Mouse (Mus musculus) embryonic facial prominence, embryonic 10.5 days (tissue): ENCODE data around the gene Lpp. TPM values are rescaled to one million over a fixed set of nuclear protein-coding genes. Genes with fewer than 3 reads are reported as not detected.
A peak's percentile ranks its signal among the peaks of the same experiment; 100 is the strongest.
"Not testable (repeated sequence)": the region's sequence is repeated elsewhere in the genome, so short reads cannot be mapped to it uniquely, and the experiment has no call there.

ENCODE experiments used
- DNase-seq: peaks from one replicate; pipeline ENCODE4 v3.0.0-alpha.2; 2017; ENCODE audit warnings: low spot score
- H3K27ac ChIP-seq: fragments of 300-500 bp; sonication (generic); replicated peaks from 2 replicates; pipeline ENCODE4 v1.5.1; 2016; ENCODE audit warnings: mild to moderate bottlenecking
- H3K27me3 ChIP-seq: fragments of 300-500 bp; sonication (generic); replicated peaks from 2 replicates; pipeline ENCODE4 v1.6.1; 2016; ENCODE audit warnings: low read depth, mild to moderate bottlenecking; ENCODE audit not compliant: poor library complexity, severe bottlenecking
- H3K36me3 ChIP-seq: fragments of 300-500 bp; sonication (generic); replicated peaks from 2 replicates; pipeline ENCODE4 v1.6.1; 2016; ENCODE audit warnings: mild to moderate bottlenecking, moderate library complexity
- H3K4me1 ChIP-seq: fragments of 300-500 bp; sonication (generic); 2 replicates; pipeline ENCODE4 v1.6.1; 2016
- H3K4me3 ChIP-seq: fragments of 300-500 bp; sonication (generic); 2 replicates; pipeline ENCODE4 v1.5.1; 2016; ENCODE audit warnings: mild to moderate bottlenecking, moderate library complexity
- H3K9me3 ChIP-seq: fragments of 300-500 bp; sonication (generic); 2 replicates; pipeline ENCODE4 v1.6.1; 2016; ENCODE audit warnings: mild to moderate bottlenecking
- WGBS: fragments of 180-500 bp; shearing (Covaris S2); methylation state at CpG from one replicate; pipeline ENCODE4 v1.1.7; 2016; 5-methylcytosine and 5-hydroxymethylcytosine counted together
- microRNA counts: library from miRNA; unstranded; fragments of <30 nt; microRNA quantifications from one replicate; lab custom pipeline; 2017
- microRNA-seq: library from miRNA; unstranded; fragments of <30 nt; microRNA quantifications from one replicate; pipeline ENCODE4, GENCODE M21; 2017
- polyA plus RNA-seq: library from polyadenylated mRNA; unstranded; fragments of >200 nt; fragmentation: Nextera tagmentation; extraction: Ambion mirVana; gene quantifications from 2 replicates; pipeline ENCODE4 v1.2.1, GENCODE M21; 2016

The Lpp gene
- polyA plus RNA-seq, 1 experiment from 2014 or later = 43.5 TPM

GRCm38 (mm10) chr16:25021743-25022359 is 628.5 kb downstream of the Lpp start:
- not testable (repeated sequence) for DNase-seq, H3K4me3 ChIP-seq, H3K27ac ChIP-seq, H3K4me1 ChIP-seq, H3K36me3 ChIP-seq, H3K27me3 ChIP-seq, H3K9me3 ChIP-seq
- WGBS = 77% methylated on average over 2 of the region's 2 CpGs

- no peak for DNase-seq
- H3K4me3 ChIP-seq = no peak overlapping the region
- H3K27me3 ChIP-seq = no peaks in the 10 kb centered on the region
- H3K4me1 ChIP-seq = 0 out of 2 replicates have a peak, but pooled peaks cover 3% of the 10 kb centered on the region
- no peak overlapping the region for H3K27ac ChIP-seq
- no peaks in the 10 kb centered on the region for H3K36me3 ChIP-seq
- H3K9me3 ChIP-seq = no peaks in the 10 kb centered on the region
- WGBS = 89% methylated on average over 3 of the region's 3 CpGs
Observed at GRCm38 (mm10) chr16:25024591-25024990, 631.3 kb downstream of the Lpp start.

- no peaks in the 10 kb centered on the region for H3K36me3 ChIP-seq
- H3K4me1 ChIP-seq = 0 out of 2 replicates have a peak, but pooled peaks cover 3% of the 10 kb centered on the region
- no peaks in the 10 kb centered on the region for H3K9me3 ChIP-seq
- H3K27me3 ChIP-seq = no peaks in the 10 kb centered on the region
- peak; percentile 23 for DNase-seq
- WGBS = 86% methylated on average over 1 of the region's 1 CpGs
- H3K4me3 ChIP-seq = no peak overlapping the region
- H3K27ac ChIP-seq = no peak overlapping the region
Observed at GRCm38 (mm10) chr16:25026191-25026590, 632.9 kb downstream of the Lpp start.

- Histone ChIP-seq H3K27ac (no peak overlapping the region), H3K4me3 (no peak overlapping the region), H3K36me3 (no peaks in the 10 kb centered on the region), H3K27me3 (no peaks in the 10 kb centered on the region), H3K9me3 (no peaks in the 10 kb centered on the region), H3K4me1 (0 out of 2 replicates have a peak, but pooled peaks cover 3% of the 10 kb centered on the region)
- WGBS = 86% methylated on average over 8 of the region's 8 CpGs
- DNase-seq = no peak
Observed at GRCm38 (mm10) chr16:25029548-25029947, 636.2 kb downstream of the Lpp start.

GRCm38 (mm10) chr16:25037361-25037760 is 644.1 kb downstream of the Lpp start:
- Histone ChIP-seq H3K4me1 (peaks cover 7% of the 10 kb centered on the region), H3K27ac (no peak overlapping the region), H3K9me3 (no peaks in the 10 kb centered on the region), H3K27me3 (no peaks in the 10 kb centered on the region; the same call in 1 of the 2 replicates), H3K4me3 (no peak overlapping the region), H3K36me3 (no peaks in the 10 kb centered on the region)
- 86% methylated on average over 6 of the region's 6 CpGs for WGBS
- no peak for DNase-seq

- 85% methylated on average over 6 of the region's 6 CpGs for WGBS
- Histone ChIP-seq H3K27ac (no peak overlapping the region), H3K4me3 (no peak overlapping the region), H3K4me1 (peaks cover 7% of the 10 kb centered on the region), H3K9me3 (no peaks in the 10 kb centered on the region), H3K36me3 (no peaks in the 10 kb centered on the region), H3K27me3 (no peaks in the 10 kb centered on the region; the same call in 1 of the 2 replicates)
- DNase-seq = no peak
Observed at GRCm38 (mm10) chr16:25038529-25038928, 645.2 kb downstream of the Lpp start.

- H3K27ac ChIP-seq = no peak overlapping the region
- 43% methylated on average over 10 of the region's 10 CpGs for WGBS
- no peak overlapping the region for H3K4me3 ChIP-seq
- peak; percentile 32 for DNase-seq
- H3K9me3 ChIP-seq = no peaks in the 10 kb centered on the region
- H3K27me3 ChIP-seq = peaks cover 8% of the 10 kb centered on the region; the same call in 1 of the 2 replicates
- peaks cover 7% of the 10 kb centered on the region for H3K4me1 ChIP-seq
- H3K36me3 ChIP-seq = no peaks in the 10 kb centered on the region
Observed at GRCm38 (mm10) chr16:25039904-25040303, 646.6 kb downstream of the Lpp start.

GRCm38 (mm10) chr16:25041165-25041564 is 647.9 kb downstream of the Lpp start:
- H3K4me1 ChIP-seq = peaks cover 7% of the 10 kb centered on the region
- H3K4me3 ChIP-seq = no peak overlapping the region
- H3K9me3 ChIP-seq = no peaks in the 10 kb centered on the region
- 96% methylated on average over 8 of the region's 8 CpGs for WGBS
- no peak for DNase-seq
- H3K36me3 ChIP-seq = no peaks in the 10 kb centered on the region
- no peak overlapping the region for H3K27ac ChIP-seq
- peaks cover 11% of the 10 kb centered on the region; the same call in 1 of the 2 replicates for H3K27me3 ChIP-seq

- no peak overlapping the region for H3K27ac ChIP-seq
- WGBS = 76% methylated on average over 5 of the region's 5 CpGs
- H3K4me1 ChIP-seq = peaks cover 10% of the 10 kb centered on the region
- no peaks in the 10 kb centered on the region for H3K36me3 ChIP-seq
- no peaks in the 10 kb centered on the region for H3K9me3 ChIP-seq
- H3K4me3 ChIP-seq = no peak overlapping the region
- H3K27me3 ChIP-seq = peaks cover 11% of the 10 kb centered on the region; the same call in 1 of the 2 replicates
- no peak for DNase-seq
Observed at GRCm38 (mm10) chr16:25041855-25042529, 648.7 kb downstream of the Lpp start.

MicroRNAs encoded within 50 kb of the gene (microRNA counts, 519-probe panel; counts per million panel counts)
- microRNA mmu-miR-28 (lab: Ali Mortazavi, UCI) = 4,992 counts per million, percentile 86 among the panel's probes with 10 or more counts

Small RNA genes lying within 50 kb of the gene (microRNA-seq; reads per million reads assigned to microRNA genes)
- 1,662 reads per million, percentile 79 among the genes with 10 or more reads in this experiment for gene Mir28a
